Mouse (Mus musculus): ENCODE measurements at regions not wholly inside any gene's neighbourhood (a gene's known extent, or its start where the extent isn't known, plus 50 kb on each side); places are given as distances from the start of the nearest gene placed in this dataset.
A peak's percentile ranks its signal among the peaks of the same experiment; 100 is the strongest.

GRCm38 (mm10) chr2:146625166-146625751 lies 113.1 kb upstream of the Ralgapa2 start:
- DNase-seq = no peak

GRCm38 (mm10) chr2:146626531-146626930 lies 114.4 kb upstream of the Ralgapa2 start:
- no peak for DNase-seq

- DNase-seq = no peak
Observed at GRCm38 (mm10) chr2:146630179-146630578, 118.0 kb upstream of the Ralgapa2 start.

- DNase-seq = no peak
Observed at GRCm38 (mm10) chr2:146631098-146631497, 119.0 kb upstream of the Ralgapa2 start.

GRCm38 (mm10) chr2:146633329-146634070 lies 121.4 kb upstream of the Ralgapa2 start:
- peak; percentile 40 to 68 for DNase-seq

GRCm38 (mm10) chr2:146637573-146637972 lies 125.4 kb upstream of the Ralgapa2 start:
- no peak for DNase-seq

- no peak for DNase-seq
Observed at GRCm38 (mm10) chr2:146646237-146646972, 134.3 kb upstream of the Ralgapa2 start.

- DNase-seq = no peak
Observed at GRCm38 (mm10) chr2:146646973-146647282, 134.8 kb upstream of the Ralgapa2 start.

GRCm38 (mm10) chr2:146661346-146661745 lies 149.2 kb upstream of the Ralgapa2 start:
- DNase-seq = no peak

- DNase-seq = no peak
Observed at GRCm38 (mm10) chr2:146672761-146673160, 160.6 kb upstream of the Ralgapa2 start.

GRCm38 (mm10) chr2:146681979-146682378 lies 169.8 kb upstream of the Ralgapa2 start:
- DNase-seq = no peak

- no peak for DNase-seq
Observed at GRCm38 (mm10) chr2:146685854-146686507, 169.7 kb upstream of the Kiz start.

- no peak for DNase-seq
Observed at GRCm38 (mm10) chr2:146688544-146688943, 167.1 kb upstream of the Kiz start.

- no peak for DNase-seq
Observed at GRCm38 (mm10) chr2:146693484-146693883, 162.2 kb upstream of the Kiz start.

GRCm38 (mm10) chr2:146694041-146694440 lies 161.6 kb upstream of the Kiz start:
- no peak for DNase-seq

- DNase-seq = no peak
Observed at GRCm38 (mm10) chr2:146696277-146696676, 159.4 kb upstream of the Kiz start.

- DNase-seq = no peak
Observed at GRCm38 (mm10) chr2:146696727-146697126, 158.9 kb upstream of the Kiz start.

- DNase-seq = no peak
Observed at GRCm38 (mm10) chr2:146710676-146711075, 145.0 kb upstream of the Kiz start.

- no peak for DNase-seq
Observed at GRCm38 (mm10) chr2:146721184-146721715, 134.4 kb upstream of the Kiz start.

GRCm38 (mm10) chr2:146722351-146723025 lies 133.2 kb upstream of the Kiz start:
- DNase-seq = no peak

- DNase-seq = no peak
Observed at GRCm38 (mm10) chr2:146723172-146723571, 132.5 kb upstream of the Kiz start.

- no peak for DNase-seq
Observed at GRCm38 (mm10) chr2:146723671-146724070, 132.0 kb upstream of the Kiz start.

Data from adrenal gland, postnatal 36 days (tissue).